Mouse (Mus musculus): ENCODE results near the gene Diras2. TPM values are rescaled to one million over a fixed set of nuclear protein-coding genes. Genes with fewer than 3 reads are reported as not detected.
"Not testable (repeated sequence)": the region's sequence is repeated elsewhere in the genome, so short reads cannot be mapped to it uniquely, and the experiment has no call there.

The Diras2 gene
- polyA plus RNA-seq, 1 experiment from 2014 or later, result 0.43 TPM

DNA sequence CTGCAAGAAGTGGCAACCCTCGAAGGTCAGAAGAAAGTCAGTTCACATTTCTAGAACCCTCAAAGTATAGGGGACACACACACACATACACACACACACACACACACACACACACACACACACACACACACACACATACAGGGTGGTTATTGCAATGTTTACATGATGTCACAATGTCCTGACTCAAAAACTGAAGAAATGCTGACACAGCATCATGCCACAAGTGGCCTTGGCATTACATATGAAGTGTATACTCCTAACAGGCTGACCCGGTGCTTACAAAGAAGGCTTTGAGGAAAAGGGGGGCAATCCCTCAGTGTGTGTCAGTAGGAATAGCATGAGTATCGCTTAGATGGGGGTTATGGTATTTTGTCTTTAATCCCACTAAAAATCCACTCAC is 24.3 kb downstream of the Diras2 start:
- H3K36me3 ChIP-seq (ENCODE audit: control insufficient read depth, insufficient read depth, low read length); H3K9me3 ChIP-seq (ENCODE audit: control insufficient read depth, low read depth, low read length); ATAC-seq (ENCODE audit: insufficient number of reproducible peaks, insufficient read depth, low FRiP score, low read depth); H3K9ac ChIP-seq (replicated peaks; ENCODE audit: low read depth, low read length); H3K4me3 ChIP-seq (ENCODE audit: low read depth, low read length); H3K27me3 ChIP-seq (ENCODE audit: control insufficient read depth, insufficient read depth, low read length); H3K27ac ChIP-seq (ENCODE audit: low read length); H3K4me2 ChIP-seq (replicated peaks; ENCODE audit: low read depth, low read length); H3K4me1 ChIP-seq (ENCODE audit: control insufficient read depth, insufficient read depth, low read length): not testable (repeated sequence)
- WGBS, result 62% methylated on average over 3 of the region's 3 CpGs

DNA sequence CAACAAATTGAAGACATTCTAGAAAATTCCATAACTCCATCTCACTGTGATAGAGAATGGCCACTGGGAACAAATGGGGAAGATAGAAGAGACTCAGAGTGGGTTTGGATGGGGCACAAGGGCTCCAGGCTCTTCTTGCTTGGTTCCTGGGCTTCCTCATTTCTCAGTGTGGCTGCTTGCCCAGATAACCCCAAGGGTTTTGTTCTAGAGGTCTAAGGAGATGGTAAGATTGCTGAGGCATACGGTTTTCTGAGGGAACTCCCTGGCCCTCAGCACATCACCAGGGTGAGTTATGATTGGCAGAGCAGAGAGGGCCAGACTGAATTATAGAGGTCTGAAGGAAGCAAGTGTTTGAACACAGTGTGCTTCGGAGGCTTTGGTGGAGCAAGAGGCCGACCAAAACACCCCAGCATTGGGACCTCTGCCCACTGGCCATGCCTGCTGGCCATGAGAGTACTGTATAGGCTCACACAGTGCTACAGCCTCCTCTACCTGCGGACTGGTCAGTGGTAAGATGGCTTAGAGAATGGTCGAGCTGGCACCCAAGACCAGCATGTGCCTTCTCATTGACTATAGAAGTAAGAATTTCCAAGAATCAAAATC is 25.3 kb downstream of the Diras2 start:
- H3K36me3 ChIP-seq (ENCODE audit: control insufficient read depth, insufficient read depth, low read length); H3K4me1 ChIP-seq (ENCODE audit: control insufficient read depth, insufficient read depth, low read length); H3K9ac ChIP-seq (replicated peaks; ENCODE audit: low read depth, low read length); H3K27me3 ChIP-seq (ENCODE audit: control insufficient read depth, insufficient read depth, low read length); H3K9me3 ChIP-seq (ENCODE audit: control insufficient read depth, low read depth, low read length); ATAC-seq (ENCODE audit: insufficient number of reproducible peaks, insufficient read depth, low FRiP score, low read depth); H3K4me2 ChIP-seq (replicated peaks; ENCODE audit: low read depth, low read length); H3K4me3 ChIP-seq (ENCODE audit: low read depth, low read length); H3K27ac ChIP-seq (ENCODE audit: low read length): not testable (repeated sequence)
- 79% methylated on average over 5 of the region's 5 CpGs for WGBS

DNA sequence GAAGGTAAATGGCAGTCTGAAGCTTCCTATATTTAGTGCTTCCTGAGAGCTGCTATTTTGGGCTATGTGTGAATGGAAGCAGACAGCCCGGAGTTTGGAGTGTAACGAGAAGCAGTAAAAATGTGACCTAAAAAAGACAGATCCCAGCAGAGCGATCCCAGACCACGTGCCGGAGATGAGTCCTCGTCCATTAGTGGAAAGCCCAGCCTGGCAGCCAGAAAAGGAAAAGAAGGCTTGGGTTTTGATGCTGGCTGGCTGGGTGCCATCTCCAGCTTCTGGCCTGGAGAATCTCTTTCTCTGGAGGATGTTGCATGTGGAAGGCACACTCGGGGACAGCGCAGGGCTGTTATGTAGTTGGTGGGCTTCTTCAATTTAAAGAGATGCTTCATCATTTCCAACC is 29.4 kb downstream of the Diras2 start:
- Histone ChIP-seq H3K4me1 (ENCODE audit: control insufficient read depth, insufficient read depth, low read length) (no peaks in the 10 kb centered on the region), H3K9ac (replicated peaks; ENCODE audit: low read depth, low read length) (no peak overlapping the region), H3K4me2 (replicated peaks; ENCODE audit: low read depth, low read length) (no peak overlapping the region), H3K27me3 (ENCODE audit: control insufficient read depth, insufficient read depth, low read length) (no peaks in the 10 kb centered on the region), H3K27ac (ENCODE audit: low read length) (no peak overlapping the region), H3K4me3 (ENCODE audit: low read depth, low read length) (no peak overlapping the region), H3K36me3 (ENCODE audit: control insufficient read depth, insufficient read depth, low read length) (no peaks in the 10 kb centered on the region), H3K9me3 (ENCODE audit: control insufficient read depth, low read depth, low read length) (no peaks in the 10 kb centered on the region)
- ATAC-seq (ENCODE audit: insufficient number of reproducible peaks, insufficient read depth, low FRiP score, low read depth), result no peak
- WGBS, result 35% methylated on average over 8 of the region's 8 CpGs

DNA sequence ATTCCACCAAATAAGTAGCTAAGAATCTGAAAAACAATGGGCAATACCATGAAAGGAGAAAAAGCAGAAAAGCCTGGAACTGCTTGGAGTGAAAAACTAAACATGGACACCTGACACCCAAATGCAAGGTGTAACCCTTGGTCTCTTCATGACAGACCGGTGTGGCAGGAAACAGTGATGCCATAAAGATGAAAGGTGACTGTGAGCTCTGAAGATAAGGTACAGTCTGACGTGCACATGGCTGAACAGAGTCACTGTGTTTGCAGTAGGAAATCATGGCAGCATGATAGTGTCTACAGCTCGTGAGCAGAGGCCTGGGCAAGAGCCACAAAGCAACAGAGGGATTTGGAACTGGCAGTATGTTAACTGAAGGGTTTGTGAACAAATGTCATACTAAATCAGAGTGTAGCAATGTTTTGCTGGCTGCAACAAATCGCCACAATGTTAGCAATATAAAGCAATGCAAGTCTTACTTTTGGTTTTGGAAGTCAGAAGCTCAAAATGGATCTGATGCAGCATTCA is 34.0 kb downstream of the Diras2 start:
- WGBS, result 67% methylated on average over 4 of the region's 4 CpGs

DNA sequence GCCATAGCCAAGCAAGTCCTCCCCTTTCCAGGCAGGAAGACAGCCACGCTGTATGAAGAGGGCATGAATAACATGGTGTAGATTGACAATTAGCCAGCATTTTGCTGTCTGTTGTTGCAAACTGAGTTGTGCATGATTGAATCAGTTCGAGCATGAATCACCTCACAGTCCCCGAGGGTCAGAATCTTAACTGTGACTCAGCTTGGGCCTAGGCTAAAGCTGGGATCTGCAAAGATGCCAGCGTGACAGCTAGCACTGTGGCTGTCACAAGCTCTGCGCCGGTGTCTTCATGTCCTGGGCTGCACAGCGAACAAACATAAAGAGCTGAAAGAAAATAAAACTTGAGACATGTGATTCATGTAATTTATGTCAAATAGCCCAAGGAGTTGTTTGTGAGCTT is 42.3 kb downstream of the Diras2 start:
- H3K27ac ChIP-seq (ENCODE audit: low read length), result no peak overlapping the region
- H3K27me3 ChIP-seq (ENCODE audit: control insufficient read depth, insufficient read depth, low read length), result no peaks in the 10 kb centered on the region
- H3K9ac ChIP-seq (replicated peaks; ENCODE audit: low read depth, low read length), result no peak overlapping the region
- H3K36me3 ChIP-seq (ENCODE audit: control insufficient read depth, insufficient read depth, low read length), result no peaks in the 10 kb centered on the region
- H3K4me2 ChIP-seq (replicated peaks; ENCODE audit: low read depth, low read length), result no peak overlapping the region
- no peaks in the 10 kb centered on the region; the same call in 1 of the 2 replicates for H3K9me3 ChIP-seq (ENCODE audit: control insufficient read depth, low read depth, low read length)
- WGBS, result 88% methylated on average over 7 of the region's 7 CpGs
- H3K4me3 ChIP-seq (ENCODE audit: low read depth, low read length), result no peak overlapping the region
- H3K4me1 ChIP-seq (ENCODE audit: control insufficient read depth, insufficient read depth, low read length), result no peaks in the 10 kb centered on the region
- no peak for ATAC-seq (ENCODE audit: insufficient number of reproducible peaks, insufficient read depth, low FRiP score, low read depth)

More for the DNA sequence above, 34.0 kb downstream of the Diras2 start:
- no peak for ATAC-seq (ENCODE audit: insufficient number of reproducible peaks, insufficient read depth, low FRiP score, low read depth)
- H3K4me3 ChIP-seq (ENCODE audit: low read depth, low read length), result no peak overlapping the region
- no peaks in the 10 kb centered on the region for H3K4me1 ChIP-seq (ENCODE audit: control insufficient read depth, insufficient read depth, low read length)
- no peak overlapping the region for H3K9ac ChIP-seq (replicated peaks; ENCODE audit: low read depth, low read length)
- no peak overlapping the region for H3K27ac ChIP-seq (ENCODE audit: low read length)
- no peaks in the 10 kb centered on the region for H3K9me3 ChIP-seq (ENCODE audit: control insufficient read depth, low read depth, low read length)
- no peaks in the 10 kb centered on the region for H3K36me3 ChIP-seq (ENCODE audit: control insufficient read depth, insufficient read depth, low read length)
- no peak overlapping the region for H3K4me2 ChIP-seq (replicated peaks; ENCODE audit: low read depth, low read length)
- H3K27me3 ChIP-seq (ENCODE audit: control insufficient read depth, insufficient read depth, low read length), result no peaks in the 10 kb centered on the region

DNA sequence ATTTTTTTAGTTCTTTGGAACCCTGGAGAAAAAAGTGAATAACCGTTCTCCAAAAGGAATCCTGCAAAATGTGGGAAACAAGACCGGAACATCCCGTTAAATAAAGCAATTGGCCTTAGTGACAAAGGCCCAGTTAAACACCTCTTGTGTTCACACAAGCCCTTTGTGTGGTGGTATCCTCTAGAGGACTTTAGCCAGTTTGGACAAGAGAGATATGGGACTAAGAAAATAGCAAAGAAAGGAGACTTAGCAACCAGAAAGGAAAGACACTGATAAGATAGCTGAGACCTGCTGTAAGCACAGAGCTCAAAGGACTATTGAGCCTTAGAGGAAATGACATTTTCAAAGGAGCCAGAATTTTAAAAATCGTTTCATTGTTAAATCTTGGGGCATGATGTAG is 47.0 kb downstream of the Diras2 start:
- ATAC-seq (ENCODE audit: insufficient number of reproducible peaks, insufficient read depth, low FRiP score, low read depth), result no peak
- H3K36me3 ChIP-seq (ENCODE audit: control insufficient read depth, insufficient read depth, low read length), result no peaks in the 10 kb centered on the region
- no peaks in the 10 kb centered on the region; the same call in 1 of the 2 replicates for H3K9me3 ChIP-seq (ENCODE audit: control insufficient read depth, low read depth, low read length)

DNA sequence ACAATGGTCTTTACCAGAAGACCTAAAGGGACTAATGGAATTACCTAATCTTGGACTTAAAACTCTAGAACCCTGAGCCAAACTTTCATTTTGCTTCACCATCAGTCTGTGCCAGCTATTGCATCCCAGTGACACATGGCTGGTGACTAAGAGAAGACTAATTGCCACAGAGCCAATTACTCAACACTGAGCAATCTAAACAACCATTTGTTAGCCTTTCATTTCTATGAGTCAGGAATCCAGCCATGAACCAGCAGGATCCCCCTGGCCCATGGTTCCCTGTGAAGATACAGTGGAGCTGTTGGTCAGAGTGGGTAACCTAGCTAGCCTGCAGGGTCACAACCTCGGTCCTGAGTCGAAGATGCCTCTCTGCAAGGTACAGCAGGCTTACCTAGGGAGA is 49.3 kb downstream of the Diras2 start:
- H3K36me3 ChIP-seq (ENCODE audit: control insufficient read depth, insufficient read depth, low read length), result no peaks in the 10 kb centered on the region
- 72% methylated on average over 2 of the region's 2 CpGs for WGBS
- ATAC-seq (ENCODE audit: insufficient number of reproducible peaks, insufficient read depth, low FRiP score, low read depth), result no peak

More for the DNA sequence above, 47.0 kb downstream of the Diras2 start:
- Histone ChIP-seq H3K9ac (replicated peaks; ENCODE audit: low read depth, low read length) (no peak overlapping the region), H3K27me3 (ENCODE audit: control insufficient read depth, insufficient read depth, low read length) (no peaks in the 10 kb centered on the region), H3K4me3 (ENCODE audit: low read depth, low read length) (no peak overlapping the region), H3K27ac (ENCODE audit: low read length) (no peak overlapping the region), H3K4me1 (ENCODE audit: control insufficient read depth, insufficient read depth, low read length) (no peaks in the 10 kb centered on the region), H3K4me2 (replicated peaks; ENCODE audit: low read depth, low read length) (no peak overlapping the region)
- 74% methylated on average over 4 of the region's 4 CpGs for WGBS

DNA sequence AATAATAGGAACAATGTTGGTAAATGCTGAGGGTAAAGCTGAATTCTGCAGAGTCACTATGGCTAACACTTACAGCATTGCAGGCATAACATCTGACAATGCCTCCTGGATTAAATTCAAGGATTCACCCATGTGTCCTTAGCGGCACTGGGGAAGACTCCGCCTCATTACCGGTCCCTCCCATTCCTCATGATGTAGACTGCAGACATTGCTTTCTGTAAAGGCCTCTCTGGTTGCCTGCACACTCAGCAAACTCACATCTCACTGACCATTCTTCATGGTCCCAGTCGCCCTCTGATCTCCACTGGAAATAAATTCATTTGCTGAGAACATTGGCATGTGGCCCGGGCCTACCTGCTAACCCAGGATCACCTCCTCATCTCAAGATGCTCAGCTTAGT is 51.9 kb downstream of the Diras2 start:
- Histone ChIP-seq H3K4me1 (ENCODE audit: control insufficient read depth, insufficient read depth, low read length) (no peaks in the 10 kb centered on the region), H3K27ac (ENCODE audit: low read length) (no peak overlapping the region), H3K9me3 (ENCODE audit: control insufficient read depth, low read depth, low read length) (no peaks in the 10 kb centered on the region), H3K4me2 (replicated peaks; ENCODE audit: low read depth, low read length) (no peak overlapping the region), H3K27me3 (ENCODE audit: control insufficient read depth, insufficient read depth, low read length) (no peaks in the 10 kb centered on the region), H3K36me3 (ENCODE audit: control insufficient read depth, insufficient read depth, low read length) (no peaks in the 10 kb centered on the region), H3K9ac (replicated peaks; ENCODE audit: low read depth, low read length) (no peak overlapping the region), H3K4me3 (ENCODE audit: low read depth, low read length) (no peak overlapping the region)
- WGBS, result 90% methylated on average over 5 of the region's 5 CpGs
- no peak for ATAC-seq (ENCODE audit: insufficient number of reproducible peaks, insufficient read depth, low FRiP score, low read depth)

More for the DNA sequence above, 49.3 kb downstream of the Diras2 start:
- no peak overlapping the region for H3K9ac ChIP-seq (replicated peaks; ENCODE audit: low read depth, low read length)
- no peaks in the 10 kb centered on the region for H3K4me1 ChIP-seq (ENCODE audit: control insufficient read depth, insufficient read depth, low read length)
- H3K4me2 ChIP-seq (replicated peaks; ENCODE audit: low read depth, low read length), result no peak overlapping the region
- H3K27ac ChIP-seq (ENCODE audit: low read length), result no peak overlapping the region
- no peaks in the 10 kb centered on the region for H3K27me3 ChIP-seq (ENCODE audit: control insufficient read depth, insufficient read depth, low read length)
- no peaks in the 10 kb centered on the region for H3K9me3 ChIP-seq (ENCODE audit: control insufficient read depth, low read depth, low read length)
- H3K4me3 ChIP-seq (ENCODE audit: low read depth, low read length), result no peak overlapping the region

All from stomach, embryonic 14.5 days (tissue).